Mouse (Mus musculus) spleen, adult 2 months (tissue): Measurements from ENCODE around the gene Izumo4. TPM values are rescaled to one million over a fixed set of nuclear protein-coding genes. Genes with fewer than 3 reads are reported as not detected.

Source experiments
- DNase-seq, 2 experiments: peaks; one replicate each; pipeline versions ENCODE4 v3.0.0 to v3.0.0-alpha.2; 2012 to 2021; ENCODE audit warnings: low spot score in 2 of 2, low read depth in 1 of 2
- H3K27ac ChIP-seq: fragments of 200-500 bp; 2 replicates; pipeline ENCODE4 v1.5.1; 2012; ENCODE audit warnings: low read length, inconsistent platforms; ENCODE audit not compliant: insufficient read depth
- H3K27me3 ChIP-seq: fragments of 200-500 bp; 2 replicates; pipeline ENCODE4 v1.6.1; 2012; ENCODE audit warnings: mild to moderate bottlenecking, moderate library complexity, low read length, inconsistent platforms; ENCODE audit not compliant: control insufficient read depth, insufficient read depth
- H3K36me3 ChIP-seq: fragments of 200-500 bp; 2 replicates; pipeline ENCODE4 v1.6.1; 2012; ENCODE audit warnings: mild to moderate bottlenecking, low read length, inconsistent platforms; ENCODE audit not compliant: control insufficient read depth, insufficient read depth
- H3K4me1 ChIP-seq: fragments of 200-500 bp; 2 replicates; pipeline ENCODE4 v1.6.1; 2011; ENCODE audit warnings: inconsistent platforms; ENCODE audit not compliant: control insufficient read depth, insufficient read depth, insufficient read length
- H3K4me3 ChIP-seq: fragments of 200-500 bp; 2 replicates; pipeline ENCODE4 v1.5.1; 2011; ENCODE audit warnings: mild to moderate bottlenecking, inconsistent platforms; ENCODE audit not compliant: insufficient read depth, insufficient read length; ENCODE audit errors: extremely low read depth
- CTCF ChIP-seq: fragments of 200-500 bp; IDR thresholded peaks from 2 replicates; pipeline ENCODE4 v1.5.1; 2011; ENCODE audit warnings: mild to moderate bottlenecking, inconsistent platforms; ENCODE audit not compliant: insufficient read depth, insufficient read length, insufficient replicate concordance; ENCODE audit errors: extremely low read depth
- POLR2A ChIP-seq: fragments of 200-500 bp; IDR thresholded peaks from 2 replicates; pipeline ENCODE4 v1.6.1; 2011; ENCODE audit warnings: low read depth, low read length, inconsistent platforms
- WGBS: fragments of 180-500 bp; shearing (Covaris S2); methylation state at CpG from one replicate; pipeline ENCODE4 v1.1.7; 2018; 5-methylcytosine and 5-hydroxymethylcytosine counted together
- polyA plus RNA-seq: library from polyadenylated mRNA; depleted of rRNA; stranded (reverse); fragments of >200 nt; gene quantifications from 2 replicates; pipeline ENCODE4 v1.2.3, GENCODE M21; 2012; rRNA removed

Izumo4 gene
- polyA plus RNA-seq, result 49.0 and 60.8 TPM in 2 replicates

GRCm38 (mm10) chr10:80701721-80702535 lies at the start of gene Izumo4, which contains the start of gene Mob3a:
Gene Izumo4, plus strand, starts transcription at chr10:80702184.
Gene Mob3a, minus strand, starts transcription at chr10:80701977.
- H3K4me3 ChIP-seq, result peak within 1 kb of the TSS; percentile 94
- H3K27me3 ChIP-seq, result no peaks in the 10 kb centered on the region
- H3K36me3 ChIP-seq, result peaks cover 3% of the 10 kb centered on the region; the same call in 1 of the 2 replicates
- TF ChIP-seq CTCF, result no peak
- TF ChIP-seq POLR2A, result peak; percentile 58
- H3K4me1 ChIP-seq, result peaks cover 32% of the 10 kb centered on the region; the same call in 1 of the 2 replicates
- peak; percentile 98 for DNase-seq
- H3K27ac ChIP-seq, result peak within 1 kb of the TSS; percentile 96
- under 1% methylated on average over 59 of the region's 59 CpGs for WGBS

- 87% methylated on average over 6 of the region's 6 CpGs for WGBS
- TF ChIP-seq CTCF (no peak), POLR2A (no peak)
- peaks cover 22% of the 10 kb centered on the region; the same call in 1 of the 2 replicates for H3K4me1 ChIP-seq
- no peak overlapping the region for H3K4me3 ChIP-seq
- no peaks in the 10 kb centered on the region for H3K27me3 ChIP-seq
- H3K36me3 ChIP-seq, result 0 out of 2 replicates have a peak, but pooled peaks cover 2% of the 10 kb centered on the region
- H3K27ac ChIP-seq, result no peak overlapping the region
- DNase-seq, result no peak
Observed at GRCm38 (mm10) chr10:80653156-80653720, 48.7 kb upstream of the Izumo4 start.

- H3K27me3 ChIP-seq, result no peaks in the 10 kb centered on the region
- no peak overlapping the region for H3K27ac ChIP-seq
- TF ChIP-seq POLR2A, result no peak
- no peak for TF ChIP-seq CTCF
- peaks cover 29% of the 10 kb centered on the region for H3K4me1 ChIP-seq
- no peak for DNase-seq
- 0 out of 2 replicates have a peak, but pooled peaks cover 2% of the 10 kb centered on the region for H3K36me3 ChIP-seq
- 82% methylated on average over 6 of the region's 6 CpGs for WGBS
- no peak overlapping the region for H3K4me3 ChIP-seq
Observed at GRCm38 (mm10) chr10:80654866-80655265, 47.1 kb upstream of the Izumo4 start.

- Histone ChIP-seq H3K4me3 (peak overlapping the region; percentile 84), H3K27ac (0 out of 2 replicates have a peak overlapping the region, but pooled peaks have one; percentile 5), H3K27me3 (no peaks in the 10 kb centered on the region), H3K36me3 (0 out of 2 replicates have a peak, but pooled peaks cover 2% of the 10 kb centered on the region), H3K4me1 (peaks cover 29% of the 10 kb centered on the region)
- TF ChIP-seq POLR2A, result no peak
- TF ChIP-seq CTCF, result no peak
- WGBS, result under 1% methylated on average over 12 of the region's 12 CpGs
- DNase-seq, result no peak
Observed at GRCm38 (mm10) chr10:80655406-80656129, 46.4 kb upstream of the Izumo4 start.

GRCm38 (mm10) chr10:80656130-80656862 lies 45.7 kb upstream of the Izumo4 start:
- Histone ChIP-seq H3K27ac (peak overlapping the region; percentile 46), H3K27me3 (no peaks in the 10 kb centered on the region), H3K4me1 (peaks cover 34% of the 10 kb centered on the region), H3K4me3 (peak overlapping the region; percentile 84), H3K36me3 (0 out of 2 replicates have a peak, but pooled peaks cover 2% of the 10 kb centered on the region)
- TF ChIP-seq POLR2A, result peak; percentile 59
- TF ChIP-seq CTCF, result no peak
- DNase-seq, result peak; percentile 80 to 92
- 1% methylated on average over 70 of the region's 72 CpGs for WGBS

GRCm38 (mm10) chr10:80656863-80657623 lies 44.9 kb upstream of the Izumo4 start, which contains the start of gene Btbd2:
Gene Btbd2, minus strand, starts transcription at chr10:80657071.
- Histone ChIP-seq H3K27ac (peak within 1 kb of the TSS; percentile 55), H3K4me3 (peak within 1 kb of the TSS; percentile 84), H3K4me1 (peaks cover 36% of the 10 kb centered on the region), H3K27me3 (no peaks in the 10 kb centered on the region), H3K36me3 (0 out of 2 replicates have a peak, but pooled peaks cover 2% of the 10 kb centered on the region)
- TF ChIP-seq CTCF (no peak), POLR2A (no peak)
- 44% methylated on average over 15 of the region's 15 CpGs for WGBS
- DNase-seq, result no peak
